Mouse (Mus musculus) embryonic facial prominence, embryonic 14.5 days (tissue): Measurements from ENCODE around the gene 9030612E09Rik. TPM values are rescaled to one million over a fixed set of nuclear protein-coding genes. Genes with fewer than 3 reads are reported as not detected.

ENCODE experiments used
- ATAC-seq: fragments of 200-750 bp; cut with Nextera tagmentation; 2 replicates; pipeline ENCODE4 v1.8.0; 2017; ENCODE audit warnings: low read depth, moderate number of reproducible peaks, moderate TSS enrichment
- DNase-seq: peaks from one replicate; pipeline ENCODE4 v3.0.0-alpha.2; 2015; ENCODE audit warnings: low spot score
- H3K27ac ChIP-seq: fragments of 300-500 bp; sonication (generic); replicated peaks from 2 replicates; pipeline ENCODE4 v1.5.1; 2014; ENCODE audit warnings: low read depth, mild to moderate bottlenecking, low read length, moderate library complexity
- H3K27me3 ChIP-seq: fragments of 300-500 bp; sonication (generic); replicated peaks from 2 replicates; pipeline ENCODE4 v1.6.1; 2014; ENCODE audit warnings: low read length; ENCODE audit not compliant: control insufficient read depth, insufficient read depth
- H3K36me3 ChIP-seq: fragments of 300-500 bp; sonication (generic); 2 replicates; pipeline ENCODE4 v1.6.1; 2014; ENCODE audit warnings: low read length, mixed read lengths; ENCODE audit not compliant: control insufficient read depth, insufficient read depth
- H3K4me1 ChIP-seq: fragments of 300-500 bp; sonication (generic); 2 replicates; pipeline ENCODE4 v1.6.1; 2014; ENCODE audit warnings: antibody characterized with exemption, low read length; ENCODE audit not compliant: control insufficient read depth, insufficient read depth
- H3K4me2 ChIP-seq: fragments of 300-500 bp; sonication (generic); 2 replicates; pipeline ENCODE4 v1.6.1; 2014; ENCODE audit warnings: low read depth, mild to moderate bottlenecking, low read length, moderate library complexity, mixed read lengths
- H3K4me3 ChIP-seq: fragments of 300-500 bp; sonication (generic); 2 replicates; pipeline ENCODE4 v1.5.1; 2014; ENCODE audit warnings: low read depth, mild to moderate bottlenecking, low read length
- H3K9ac ChIP-seq: fragments of 300-500 bp; sonication (generic); 2 replicates; pipeline ENCODE4 v1.6.1; 2014; ENCODE audit warnings: low read depth, mild to moderate bottlenecking, low read length, moderate library complexity, mixed read lengths
- H3K9me3 ChIP-seq: fragments of 300-500 bp; sonication (generic); 2 replicates; pipeline ENCODE4 v1.6.1; 2016; ENCODE audit warnings: low read length; ENCODE audit not compliant: control insufficient read depth
- WGBS: fragments of 180-500 bp; shearing (Covaris S2); extraction: QIAGEN DNeasy Blood & Tissue Kit; methylation state at CpG from one replicate; pipeline ENCODE4 v1.1.7; 2014; 5-methylcytosine and 5-hydroxymethylcytosine counted together
- polyA plus RNA-seq: library from polyadenylated mRNA; unstranded; fragments of >200 nt; fragmentation: Nextera tagmentation; extraction: Ambion mirVana; gene quantifications from 2 replicates; pipeline ENCODE4 v1.2.1, GENCODE M21; 2014

Gene 9030612E09Rik
- polyA plus RNA-seq, 1 experiment from 2014 or later: 0.93 TPM

- Histone ChIP-seq H3K4me1 (peaks cover 12% of the 10 kb centered on the region), H3K9ac (no peak overlapping the region), H3K27me3 (no peaks in the 10 kb centered on the region), H3K4me2 (no peak overlapping the region), H3K4me3 (no peak overlapping the region), H3K36me3 (peaks cover 19% of the 10 kb centered on the region; the same call in 1 of the 2 replicates), H3K27ac (no peak overlapping the region), H3K9me3 (peaks cover 9% of the 10 kb centered on the region; the same call in 1 of the 2 replicates)
- ATAC-seq (no peak), DNase-seq (no peak)
- 80% methylated on average over 5 of the region's 5 CpGs for WGBS
Measured at GRCm38 (mm10) chr10:43159333-43159732, 15.2 kb upstream of the 9030612E09Rik start.

GRCm38 (mm10) chr10:43162318-43162717 is 12.2 kb upstream of the 9030612E09Rik start:
- H3K9ac ChIP-seq: no peak overlapping the region
- no peak overlapping the region for H3K4me3 ChIP-seq
- no peak for ATAC-seq
- H3K4me2 ChIP-seq: no peak overlapping the region
- H3K9me3 ChIP-seq: peaks cover 12% of the 10 kb centered on the region; the same call in 1 of the 2 replicates
- H3K27me3 ChIP-seq: no peaks in the 10 kb centered on the region
- 83% methylated on average over 12 of the region's 12 CpGs for WGBS
- no peak overlapping the region for H3K27ac ChIP-seq
- peaks cover 19% of the 10 kb centered on the region; the same call in 1 of the 2 replicates for H3K36me3 ChIP-seq
- H3K4me1 ChIP-seq: no peaks in the 10 kb centered on the region
- DNase-seq: no peak

- H3K4me1 ChIP-seq: peaks cover 2% of the 10 kb centered on the region; the same call in 1 of the 2 replicates
- no peak overlapping the region for H3K9ac ChIP-seq
- DNase-seq (no peak), ATAC-seq (no peak)
- H3K4me2 ChIP-seq: no peak overlapping the region
- no peaks in the 10 kb centered on the region for H3K27me3 ChIP-seq
- H3K9me3 ChIP-seq: peaks cover 12% of the 10 kb centered on the region; the same call in 1 of the 2 replicates
- no peak overlapping the region for H3K27ac ChIP-seq
- H3K36me3 ChIP-seq: peaks cover 1% of the 10 kb centered on the region; the same call in 1 of the 2 replicates
- H3K4me3 ChIP-seq: no peak overlapping the region
- WGBS: 86% methylated on average over 2 of the region's 2 CpGs
Measured at GRCm38 (mm10) chr10:43164406-43164805, 10.1 kb upstream of the 9030612E09Rik start.

- H3K4me2 ChIP-seq: no peak overlapping the region
- no peak overlapping the region for H3K27ac ChIP-seq
- ATAC-seq (no peak), DNase-seq (no peak)
- H3K4me1 ChIP-seq: peaks cover 17% of the 10 kb centered on the region
- H3K9ac ChIP-seq: no peak overlapping the region
- WGBS: 82% methylated on average over 1 of the region's 1 CpGs
- H3K9me3 ChIP-seq: peaks cover 12% of the 10 kb centered on the region; the same call in 1 of the 2 replicates
- no peaks in the 10 kb centered on the region for H3K27me3 ChIP-seq
- no peaks in the 10 kb centered on the region for H3K36me3 ChIP-seq
- H3K4me3 ChIP-seq: no peak overlapping the region
Measured at GRCm38 (mm10) chr10:43166146-43166545, 8.4 kb upstream of the 9030612E09Rik start.

- H3K4me2 ChIP-seq: no peak overlapping the region
- ATAC-seq (no peak), DNase-seq (no peak)
- no peak overlapping the region for H3K4me3 ChIP-seq
- H3K9ac ChIP-seq: no peak overlapping the region
- no peaks in the 10 kb centered on the region for H3K36me3 ChIP-seq
- peaks cover 12% of the 10 kb centered on the region; the same call in 1 of the 2 replicates for H3K9me3 ChIP-seq
- H3K4me1 ChIP-seq: peaks cover 21% of the 10 kb centered on the region
- WGBS: 94% methylated on average over 3 of the region's 3 CpGs
- no peaks in the 10 kb centered on the region for H3K27me3 ChIP-seq
- H3K27ac ChIP-seq: no peak overlapping the region
Measured at GRCm38 (mm10) chr10:43166817-43167216, 7.7 kb upstream of the 9030612E09Rik start.

- no peak for DNase-seq
- no peaks in the 10 kb centered on the region for H3K36me3 ChIP-seq
- no peak overlapping the region for H3K9ac ChIP-seq
- H3K27me3 ChIP-seq: no peaks in the 10 kb centered on the region
- peaks cover 21% of the 10 kb centered on the region for H3K4me1 ChIP-seq
- WGBS: 60% methylated on average over 7 of the region's 7 CpGs
- H3K27ac ChIP-seq: no peak overlapping the region
- H3K9me3 ChIP-seq: 0 out of 2 replicates have a peak, but pooled peaks cover 4% of the 10 kb centered on the region
- no peak overlapping the region for H3K4me2 ChIP-seq
- no peak overlapping the region for H3K4me3 ChIP-seq
- ATAC-seq: no peak
Measured at GRCm38 (mm10) chr10:43168847-43169246, 5.7 kb upstream of the 9030612E09Rik start.

GRCm38 (mm10) chr10:43171106-43171505 is 3.4 kb upstream of the 9030612E09Rik start:
- H3K4me3 ChIP-seq: peak overlapping the region; percentile 85
- DNase-seq (peak; percentile 67), ATAC-seq (peak; percentile 17; the same call in 1 of the 2 replicates)
- peak overlapping the region; percentile 61 for H3K27ac ChIP-seq
- no peaks in the 10 kb centered on the region for H3K36me3 ChIP-seq
- WGBS: 1% methylated on average over 8 of the region's 8 CpGs
- peaks cover 4% of the 10 kb centered on the region; the same call in 1 of the 2 replicates for H3K27me3 ChIP-seq
- H3K9me3 ChIP-seq: 0 out of 2 replicates have a peak, but pooled peaks cover 4% of the 10 kb centered on the region
- H3K4me1 ChIP-seq: peaks cover 25% of the 10 kb centered on the region
- H3K4me2 ChIP-seq: peak overlapping the region; percentile 76
- H3K9ac ChIP-seq: peak overlapping the region; percentile 31; the same call in 1 of the 2 replicates

- WGBS: 3% methylated on average over 7 of the region's 7 CpGs
- H3K27ac ChIP-seq: peak overlapping the region; percentile 84
- H3K4me3 ChIP-seq: peak overlapping the region; percentile 85
Measured at GRCm38 (mm10) chr10:43172066-43172465, 2.4 kb upstream of the 9030612E09Rik start.

GRCm38 (mm10) chr10:43172554-43172953 is 1.9 kb upstream of the 9030612E09Rik start:
- ATAC-seq (no peak), DNase-seq (no peak)
- peaks cover 4% of the 10 kb centered on the region; the same call in 1 of the 2 replicates for H3K27me3 ChIP-seq
- H3K9me3 ChIP-seq: no peaks in the 10 kb centered on the region
- H3K4me1 ChIP-seq: peaks cover 25% of the 10 kb centered on the region
- H3K4me2 ChIP-seq: peak overlapping the region; percentile 76
- peak overlapping the region; percentile 87 for H3K9ac ChIP-seq
- 3% methylated on average over 8 of the region's 8 CpGs for WGBS
- H3K36me3 ChIP-seq: no peaks in the 10 kb centered on the region
- peak overlapping the region; percentile 84 for H3K27ac ChIP-seq
- H3K4me3 ChIP-seq: peak overlapping the region; percentile 85

More at GRCm38 (mm10) chr10:43172066-43172465, 2.4 kb upstream of the 9030612E09Rik start:
- Histone ChIP-seq H3K36me3 (no peaks in the 10 kb centered on the region), H3K9me3 (no peaks in the 10 kb centered on the region), H3K27me3 (peaks cover 4% of the 10 kb centered on the region; the same call in 1 of the 2 replicates), H3K4me1 (peaks cover 25% of the 10 kb centered on the region), H3K9ac (peak overlapping the region; percentile 87; the same call in 1 of the 2 replicates), H3K4me2 (peak overlapping the region; percentile 76)
- DNase-seq (peak; percentile 63), ATAC-seq (no peak)
